Mouse (Mus musculus) limb, embryonic 13.5 days (tissue): ENCODE measurements around the gene Slc25a5. TPM values are rescaled to one million over a fixed set of nuclear protein-coding genes. Genes with fewer than 3 reads are reported as not detected.

Experiments used
- ATAC-seq: fragments of 200-750 bp; cut with Nextera tagmentation; 2 replicates; pipeline ENCODE4 v1.8.0; 2017; ENCODE audit warnings: low read depth, moderate number of reproducible peaks, moderate TSS enrichment; ENCODE audit not compliant: low FRiP score
- H3K27ac ChIP-seq: fragments of 300-500 bp; sonication (generic); 2 replicates; pipeline ENCODE4 v1.5.1; 2015; ENCODE audit warnings: inconsistent platforms, mild to moderate bottlenecking, moderate library complexity
- H3K27me3 ChIP-seq: fragments of 300-500 bp; sonication (generic); 2 replicates; pipeline ENCODE4 v1.6.1; 2015; ENCODE audit warnings: mild to moderate bottlenecking, inconsistent platforms
- H3K36me3 ChIP-seq: fragments of 300-500 bp; sonication (generic); 2 replicates; pipeline ENCODE4 v1.6.1; 2015; ENCODE audit warnings: inconsistent platforms, mild to moderate bottlenecking, moderate library complexity
- H3K4me1 ChIP-seq: fragments of 300-500 bp; sonication (generic); 2 replicates; pipeline ENCODE4 v1.6.1; 2015; ENCODE audit warnings: inconsistent platforms
- H3K4me2 ChIP-seq: fragments of 300-500 bp; sonication (generic); replicated peaks from 2 replicates; pipeline ENCODE4 v1.6.1; 2015; ENCODE audit warnings: inconsistent platforms, mild to moderate bottlenecking, moderate library complexity
- H3K4me3 ChIP-seq: fragments of 300-500 bp; sonication (generic); 2 replicates; pipeline ENCODE4 v1.5.1; 2015; ENCODE audit warnings: moderate library complexity, mild to moderate bottlenecking, inconsistent platforms
- H3K9ac ChIP-seq: fragments of 300-500 bp; sonication (generic); 2 replicates; pipeline ENCODE4 v1.6.1; 2015; ENCODE audit warnings: mild to moderate bottlenecking, inconsistent platforms
- H3K9me3 ChIP-seq: fragments of 300-500 bp; sonication (generic); 2 replicates; pipeline ENCODE4 v1.6.1; 2016; ENCODE audit warnings: inconsistent platforms
- WGBS: fragments of 180-500 bp; shearing (Covaris S2); methylation state at CpG from one replicate; pipeline ENCODE4 v1.1.7; 2015; 5-methylcytosine and 5-hydroxymethylcytosine counted together
- polyA plus RNA-seq: library from polyadenylated mRNA; unstranded; fragments of >200 nt; fragmentation: Nextera tagmentation; extraction: Ambion mirVana; gene quantifications from 2 replicates; pipeline ENCODE4 v1.2.1, GENCODE M21; 2015

Slc25a5 gene
- polyA plus RNA-seq, 1 experiment from 2014 or later, result 445 TPM

- Histone ChIP-seq H3K4me3 (no peak overlapping the region), H3K9ac (no peak overlapping the region), H3K27me3 (no peaks in the 10 kb centered on the region), H3K4me1 (no peaks in the 10 kb centered on the region), H3K4me2 (no peak overlapping the region), H3K36me3 (no peaks in the 10 kb centered on the region), H3K9me3 (no peaks in the 10 kb centered on the region), H3K27ac (no peak overlapping the region)
- WGBS, result 65% methylated on average over 2 of the region's 2 CpGs
- no peak for ATAC-seq
These were observed 29.6 kb downstream of the Slc25a5 start for GRCm38 (mm10) chrX:36825032-36825431.

GRCm38 (mm10) chrX:36826873-36827272 is 31.4 kb downstream of the Slc25a5 start:
- WGBS, result 90% methylated on average over 4 of the region's 5 CpGs
- H3K27me3 ChIP-seq, result no peaks in the 10 kb centered on the region
- H3K4me1 ChIP-seq, result no peaks in the 10 kb centered on the region
- H3K9me3 ChIP-seq, result no peaks in the 10 kb centered on the region
- no peak overlapping the region for H3K4me2 ChIP-seq
- no peak for ATAC-seq
- no peak overlapping the region for H3K9ac ChIP-seq
- H3K36me3 ChIP-seq, result no peaks in the 10 kb centered on the region
- no peak overlapping the region for H3K27ac ChIP-seq
- no peak overlapping the region for H3K4me3 ChIP-seq

DNA sequence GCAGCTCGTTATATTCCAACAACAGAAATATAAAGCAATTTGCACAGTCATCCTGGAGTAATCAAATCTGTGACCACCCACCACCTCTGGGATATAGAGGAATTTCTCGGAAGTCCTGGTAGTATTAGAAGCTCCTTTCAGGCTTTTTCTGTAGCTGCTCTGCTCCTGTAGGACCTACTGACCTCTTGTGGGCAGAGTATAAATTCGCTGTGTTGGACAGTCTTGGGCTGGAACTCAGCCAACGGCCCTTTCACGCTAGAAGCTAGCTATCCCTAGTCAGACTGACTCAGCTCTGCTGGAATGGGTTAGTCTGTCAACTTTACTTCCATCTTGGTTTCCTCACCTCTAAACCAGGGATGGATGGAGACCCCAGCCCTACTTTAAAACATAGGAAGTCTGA is 34.8 kb downstream of the Slc25a5 start:
- no peak overlapping the region for H3K4me3 ChIP-seq
- H3K27me3 ChIP-seq, result no peaks in the 10 kb centered on the region
- H3K27ac ChIP-seq, result no peak overlapping the region
- H3K9me3 ChIP-seq, result no peaks in the 10 kb centered on the region
- H3K4me2 ChIP-seq, result no peak overlapping the region
- no peak overlapping the region for H3K9ac ChIP-seq
- whole genome bisulfite sequencing, result 31% methylated on average over 5 of the region's 5 CpGs
- ATAC-seq, result 0 out of 2 replicates have a peak, but pooled peaks have one; percentile 19
- no peaks in the 10 kb centered on the region for H3K4me1 ChIP-seq
- no peaks in the 10 kb centered on the region for H3K36me3 ChIP-seq

- no peak overlapping the region for H3K4me2 ChIP-seq
- H3K27me3 ChIP-seq, result no peaks in the 10 kb centered on the region
- no peak overlapping the region for H3K4me3 ChIP-seq
- 70% methylated on average over 4 of the region's 4 CpGs for WGBS
- H3K4me1 ChIP-seq, result no peaks in the 10 kb centered on the region
- no peak overlapping the region for H3K9ac ChIP-seq
- H3K9me3 ChIP-seq, result no peaks in the 10 kb centered on the region
- H3K36me3 ChIP-seq, result no peaks in the 10 kb centered on the region
- H3K27ac ChIP-seq, result no peak overlapping the region
- ATAC-seq, result no peak
These were observed 36.2 kb downstream of the Slc25a5 start for GRCm38 (mm10) chrX:36831632-36832031.

GRCm38 (mm10) chrX:36833397-36834084 is 38.1 kb downstream of the Slc25a5 start:
- peak overlapping the region; percentile 43; the same call in 1 of the 2 replicates for H3K9ac ChIP-seq
- H3K27ac ChIP-seq, result no peak overlapping the region
- H3K36me3 ChIP-seq, result no peaks in the 10 kb centered on the region
- no peaks in the 10 kb centered on the region for H3K27me3 ChIP-seq
- peak overlapping the region; percentile 53 for H3K4me2 ChIP-seq
- no peaks in the 10 kb centered on the region for H3K4me1 ChIP-seq
- H3K9me3 ChIP-seq, result no peaks in the 10 kb centered on the region
- no peak for ATAC-seq
- peak overlapping the region; percentile 28 for H3K4me3 ChIP-seq
- 28% methylated on average over 19 of the region's 19 CpGs for WGBS

DNA sequence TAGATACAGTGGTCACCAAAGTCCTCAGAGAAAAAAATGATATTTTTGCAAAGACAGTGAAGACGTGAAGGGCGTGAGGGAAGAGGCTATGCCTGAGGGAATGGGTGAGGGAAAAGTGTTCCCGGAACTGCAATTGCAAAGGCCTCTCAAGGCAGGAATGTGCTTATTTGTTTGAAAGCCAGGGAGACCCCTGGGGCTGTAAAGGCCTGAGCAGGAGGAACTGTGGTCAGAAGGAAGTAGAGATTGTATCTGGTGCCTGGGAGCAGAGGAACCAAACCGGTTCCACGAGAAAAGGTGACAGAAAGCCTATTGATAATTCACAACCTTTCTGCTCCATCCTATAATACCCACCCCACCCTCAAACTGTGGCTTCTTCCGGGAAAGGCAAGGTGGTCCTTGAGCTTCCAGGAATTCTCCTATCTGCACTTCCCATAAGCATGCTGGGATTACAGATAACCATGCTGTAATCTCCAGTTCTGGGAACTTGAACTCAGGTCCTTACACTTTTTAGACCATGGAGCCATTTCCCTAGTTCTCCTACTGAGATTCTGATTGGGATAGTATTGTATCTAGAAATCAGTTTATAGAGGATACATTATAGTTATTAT is 41.7 kb downstream of the Slc25a5 start:
- Histone ChIP-seq H3K4me2 (no peak overlapping the region), H3K36me3 (no peaks in the 10 kb centered on the region), H3K4me3 (no peak overlapping the region), H3K27ac (no peak overlapping the region), H3K9me3 (no peaks in the 10 kb centered on the region), H3K27me3 (no peaks in the 10 kb centered on the region), H3K4me1 (no peaks in the 10 kb centered on the region), H3K9ac (no peak overlapping the region)
- WGBS, result 57% methylated on average over 6 of the region's 6 CpGs
- ATAC-seq, result no peak

DNA sequence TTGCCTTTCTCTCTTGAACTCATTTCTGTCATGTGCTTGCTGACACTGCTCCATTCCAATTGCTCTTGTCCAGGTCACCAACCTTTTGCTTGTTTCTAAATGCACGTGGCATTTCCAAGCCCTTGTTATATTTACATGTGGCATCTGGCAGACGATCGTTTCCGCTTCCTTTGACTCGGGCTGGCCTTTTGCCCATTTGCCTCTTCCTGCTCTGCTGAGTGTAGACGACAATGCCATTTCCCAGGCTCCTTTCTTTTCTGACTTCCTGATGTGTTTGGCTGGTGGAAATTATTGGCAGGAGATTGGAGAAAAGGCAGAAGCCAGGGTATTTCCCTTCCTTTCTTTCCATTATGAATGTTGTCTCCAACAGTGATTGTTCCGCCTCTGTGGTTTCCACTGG is 43.9 kb downstream of the Slc25a5 start:
- no peak overlapping the region for H3K9ac ChIP-seq
- H3K4me2 ChIP-seq, result no peak overlapping the region
- no peak overlapping the region for H3K27ac ChIP-seq
- WGBS, result 75% methylated on average over 7 of the region's 7 CpGs
- no peaks in the 10 kb centered on the region for H3K9me3 ChIP-seq
- H3K4me1 ChIP-seq, result no peaks in the 10 kb centered on the region
- no peaks in the 10 kb centered on the region for H3K36me3 ChIP-seq
- no peak for ATAC-seq
- no peaks in the 10 kb centered on the region for H3K27me3 ChIP-seq
- no peak overlapping the region for H3K4me3 ChIP-seq

- no peak overlapping the region for H3K27ac ChIP-seq
- 78% methylated on average over 6 of the region's 6 CpGs for WGBS
- no peaks in the 10 kb centered on the region for H3K4me1 ChIP-seq
- H3K4me2 ChIP-seq, result no peak overlapping the region
- no peaks in the 10 kb centered on the region for H3K27me3 ChIP-seq
- no peak overlapping the region for H3K9ac ChIP-seq
- ATAC-seq, result no peak
- no peak overlapping the region for H3K4me3 ChIP-seq
- no peaks in the 10 kb centered on the region for H3K36me3 ChIP-seq
- H3K9me3 ChIP-seq, result no peaks in the 10 kb centered on the region
These were observed 46.2 kb downstream of the Slc25a5 start for GRCm38 (mm10) chrX:36841698-36842097.

DNA sequence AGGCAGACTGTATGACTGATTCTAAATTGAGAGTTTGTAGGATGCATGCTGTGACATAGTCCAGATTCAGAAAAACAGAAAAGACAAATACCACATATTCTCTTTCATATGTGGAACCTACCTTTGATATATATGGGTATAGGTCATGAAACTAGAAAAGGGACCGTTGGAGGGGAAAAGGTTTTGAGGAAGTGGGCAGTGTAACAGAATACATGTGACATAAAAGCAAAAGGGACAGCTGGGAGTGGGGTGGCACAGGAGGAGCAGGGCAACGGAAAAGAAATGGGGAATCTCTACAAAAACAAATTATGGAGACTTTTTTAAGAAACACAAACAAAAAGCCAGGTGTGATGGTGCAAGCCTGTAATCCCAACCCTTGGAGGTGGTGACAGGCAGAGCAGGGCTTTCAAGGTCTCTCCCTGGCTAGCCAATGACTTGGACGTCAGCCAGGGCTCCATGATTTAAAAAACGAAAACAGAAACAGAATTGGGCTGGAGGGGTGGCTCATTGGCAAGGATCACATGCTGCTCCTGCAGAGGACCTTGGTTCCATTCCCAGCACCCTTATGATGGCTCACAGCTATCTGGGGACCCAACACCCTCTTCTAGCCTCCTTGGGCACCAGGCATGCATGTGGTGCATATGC is 48.0 kb downstream of the Slc25a5 start:
- no peaks in the 10 kb centered on the region for H3K4me1 ChIP-seq
- no peak for ATAC-seq
- no peaks in the 10 kb centered on the region for H3K9me3 ChIP-seq
- H3K27me3 ChIP-seq, result no peaks in the 10 kb centered on the region
- 67% methylated on average over 4 of the region's 4 CpGs for WGBS
- no peak overlapping the region for H3K4me2 ChIP-seq
- H3K9ac ChIP-seq, result no peak overlapping the region
- no peak overlapping the region for H3K27ac ChIP-seq
- H3K36me3 ChIP-seq, result no peaks in the 10 kb centered on the region
- no peak overlapping the region for H3K4me3 ChIP-seq

DNA sequence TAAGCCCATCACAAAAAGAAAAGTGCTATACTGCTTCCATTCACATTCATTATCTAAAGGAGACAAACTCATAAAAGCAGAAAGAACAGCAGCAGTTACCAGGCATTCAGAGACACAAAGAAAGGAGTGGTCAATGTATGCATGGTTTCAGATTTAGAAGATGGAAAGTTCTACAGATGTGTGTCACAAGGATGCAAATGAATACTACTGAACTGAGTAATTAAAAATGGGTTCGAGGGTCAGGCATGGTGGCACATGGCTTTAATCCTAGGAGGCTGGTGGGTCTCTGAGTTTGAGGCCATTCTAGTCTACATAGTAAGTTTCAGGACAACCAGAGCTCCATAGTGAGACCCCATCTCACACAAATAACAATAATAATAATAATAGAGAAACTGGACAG is 51.7 kb downstream of the Slc25a5 start:
- no peaks in the 10 kb centered on the region for H3K4me1 ChIP-seq
- ATAC-seq, result no peak

More for the DNA sequence above, 51.7 kb downstream of the Slc25a5 start:
- Histone ChIP-seq H3K27me3 (no peaks in the 10 kb centered on the region), H3K4me3 (no peak overlapping the region), H3K4me2 (no peak overlapping the region), H3K27ac (no peak overlapping the region), H3K9ac (no peak overlapping the region), H3K36me3 (no peaks in the 10 kb centered on the region), H3K9me3 (no peaks in the 10 kb centered on the region)
- WGBS, result 90% methylated on average over 1 of the region's 1 CpGs
